Mouse (Mus musculus): ENCODE data around the gene Usp49.

DNA sequence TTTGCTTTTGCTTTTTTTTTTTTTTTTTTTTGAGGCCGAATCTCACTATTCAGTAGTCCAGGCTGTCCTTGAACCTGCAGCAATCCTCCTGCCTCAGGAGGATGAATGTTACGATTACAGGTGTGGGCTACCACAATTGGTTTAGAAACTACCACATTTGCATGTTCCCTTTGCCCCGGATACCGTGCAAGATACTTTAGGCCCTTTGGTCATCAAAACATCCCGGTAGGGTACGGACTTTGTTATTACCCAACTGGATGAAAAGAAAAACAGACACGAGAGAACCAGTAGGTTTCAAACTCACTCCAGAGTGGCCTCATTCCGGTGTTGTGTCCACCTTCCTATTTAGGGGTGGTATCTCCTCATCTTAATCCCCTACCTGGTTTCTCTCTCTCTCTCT, 42.0 kb upstream of the Usp49 start:
- TF ChIP-seq POLR2A (IDR thresholded peaks at IDR 0.05; ENCODE audit: insufficient read length, low read depth) (no peak), TCF12 (IDR thresholded peaks at IDR 0.05; ENCODE audit: insufficient read depth, poor library complexity, severe bottlenecking) (no peak)

All from myocyte (in vitro differentiated cells).